Mouse (Mus musculus) kidney, postnatal 25 days (tissue): ENCODE measurements around the gene Kif3b.
A peak's percentile ranks its signal among the peaks of the same experiment; 100 is the strongest.

Experiments used
- DNase-seq, 2 experiments: peaks; one replicate each; pipeline ENCODE4 v3.0.0; 2021; ENCODE audit warnings: mixed read lengths in 2 of 2

The Kif3b gene

DNA sequence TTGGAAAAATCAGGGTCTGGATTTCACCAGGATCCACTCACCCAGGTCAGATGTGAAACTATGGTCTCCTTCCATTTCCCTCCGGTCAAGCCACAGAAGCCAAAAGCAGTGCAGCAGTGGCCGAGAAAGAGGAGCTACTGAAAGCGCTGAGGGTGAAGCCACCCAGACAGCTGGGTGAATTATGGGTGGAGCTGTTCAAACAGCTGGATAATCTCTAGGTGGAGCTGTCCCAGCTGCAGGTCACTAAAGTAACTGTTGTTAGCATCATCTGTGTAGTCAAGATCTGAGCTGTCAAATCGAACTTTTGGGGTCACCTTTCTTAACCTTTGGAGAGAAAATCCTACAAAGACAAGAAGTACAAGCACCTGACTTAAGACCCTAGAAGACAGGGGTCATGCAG is 7.2 kb downstream of the Kif3b start:
- DNase-seq, result no peak

DNA sequence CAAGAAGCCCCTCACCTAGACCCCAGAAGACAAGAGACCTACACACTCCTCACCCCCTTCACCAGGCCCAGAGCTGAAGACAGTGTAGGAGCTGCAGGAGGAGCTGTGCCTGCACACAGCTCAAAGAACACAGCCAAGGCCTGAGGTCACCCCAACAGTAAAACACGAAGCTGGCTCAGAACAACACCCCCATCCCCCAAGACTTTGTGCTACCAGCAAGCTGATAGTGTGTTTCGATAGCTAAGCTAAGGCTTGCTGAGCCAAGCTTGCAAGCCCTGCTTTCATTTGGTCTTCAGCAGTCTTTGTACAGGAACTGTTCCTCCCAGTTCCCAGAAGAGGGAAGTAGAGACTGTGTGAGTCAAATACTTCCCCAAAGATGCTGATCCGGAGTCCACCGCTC is 7.7 kb downstream of the Kif3b start:
- DNase-seq, result no peak

DNA sequence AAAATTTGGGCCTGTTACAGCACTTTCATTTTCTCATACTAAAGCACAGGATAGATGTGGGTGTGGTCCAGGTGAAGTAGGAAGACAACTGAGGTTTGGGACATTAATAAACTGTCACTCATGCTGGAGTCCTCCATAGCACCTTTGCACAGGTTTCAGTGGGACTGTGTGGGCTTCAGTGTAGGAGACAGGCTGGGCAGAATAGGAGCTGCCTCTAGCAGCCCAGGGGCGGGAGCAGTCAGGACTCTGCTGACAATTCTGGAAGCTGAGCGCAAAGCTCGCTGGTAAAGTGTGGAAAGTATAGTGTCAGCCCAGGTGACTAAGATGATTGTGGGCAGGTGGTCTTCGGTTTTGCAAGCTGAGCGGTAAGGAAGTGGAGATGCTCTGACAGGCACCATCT is 9.9 kb downstream of the Kif3b start:
- no peak for DNase-seq

DNA sequence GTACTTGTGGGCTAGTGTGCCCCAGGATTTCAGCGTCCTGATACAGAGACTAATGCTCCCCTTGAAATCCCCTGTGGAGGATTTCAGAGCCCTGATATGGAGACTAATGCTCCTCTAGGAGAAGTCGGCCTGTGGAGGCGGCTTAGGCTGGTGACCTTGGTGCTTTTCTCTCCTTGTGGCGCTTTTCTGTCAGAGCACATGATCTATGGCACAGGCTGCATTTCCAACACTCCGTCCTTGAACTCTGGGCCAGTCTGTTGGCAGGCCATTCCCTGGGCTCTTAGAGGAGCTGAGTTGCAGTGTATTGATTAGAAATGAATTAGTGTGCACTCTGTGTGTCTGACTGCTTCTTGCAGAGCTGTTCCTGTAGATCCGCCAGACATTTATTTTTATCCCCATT is 14.0 kb downstream of the Kif3b start:
- DNase-seq, result peak in 1 of 2 experiments; percentile 55

DNA sequence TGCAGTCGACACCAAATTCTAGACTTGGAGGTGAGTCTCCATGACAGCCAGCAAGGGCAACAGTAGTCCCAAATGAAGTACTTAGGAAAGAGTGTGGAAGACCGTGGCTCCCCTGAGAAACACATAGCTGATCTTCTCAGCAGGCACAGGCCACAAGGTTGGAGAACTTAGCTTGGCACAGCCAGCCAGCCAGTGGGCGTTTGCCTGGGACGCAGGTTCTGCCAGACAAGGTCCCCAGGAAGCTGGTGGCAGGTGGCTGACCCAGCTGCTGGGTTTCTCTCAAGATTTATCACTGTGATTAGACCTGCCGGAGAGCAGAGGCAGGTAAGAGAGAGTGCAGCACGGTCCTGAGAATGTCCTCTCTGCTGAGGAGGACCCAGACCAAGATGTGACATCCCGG is 17.4 kb downstream of the Kif3b start:
- DNase-seq, result no peak

DNA sequence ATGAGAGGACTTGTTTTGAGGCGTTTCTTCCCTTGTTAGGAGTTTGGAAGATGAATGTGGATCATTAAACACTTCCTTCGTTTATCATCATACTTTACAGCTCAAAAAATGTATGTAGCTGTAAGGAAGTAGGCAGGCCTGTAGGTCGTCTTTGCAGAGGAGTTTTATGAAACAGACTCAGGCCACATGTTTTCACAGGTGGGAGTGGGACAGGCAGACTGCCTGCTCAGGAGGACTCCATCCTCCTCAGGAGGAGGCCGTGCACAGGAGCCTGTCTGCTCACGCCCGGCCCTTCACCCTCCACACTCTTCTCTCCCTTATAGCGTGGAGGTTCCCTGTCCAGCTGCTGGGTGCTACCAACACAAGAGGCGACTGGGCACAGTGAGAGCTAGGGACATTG is 17.9 kb downstream of the Kif3b start:
- DNase-seq, result no peak

DNA sequence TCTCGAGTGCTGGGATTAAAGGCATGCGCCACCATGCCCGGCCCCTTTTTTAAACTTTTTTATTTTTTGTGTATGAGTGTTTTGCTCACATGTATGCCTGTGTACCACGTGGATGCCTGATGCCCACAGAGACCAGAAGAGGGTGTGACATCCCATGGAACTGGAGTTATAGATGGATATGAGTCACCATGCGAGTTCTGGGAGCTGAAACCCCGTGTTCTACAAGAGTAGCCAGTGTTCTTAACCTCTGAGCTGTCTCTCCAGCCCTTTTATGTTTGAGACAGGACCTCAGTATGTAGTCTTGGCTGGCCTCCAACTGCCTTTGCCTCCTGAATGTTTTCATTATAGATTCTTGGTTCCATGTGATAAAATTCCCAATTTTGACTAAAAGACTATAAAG is 19.0 kb downstream of the Kif3b start:
- peak in 1 of 2 experiments; percentile 42 for DNase-seq

DNA sequence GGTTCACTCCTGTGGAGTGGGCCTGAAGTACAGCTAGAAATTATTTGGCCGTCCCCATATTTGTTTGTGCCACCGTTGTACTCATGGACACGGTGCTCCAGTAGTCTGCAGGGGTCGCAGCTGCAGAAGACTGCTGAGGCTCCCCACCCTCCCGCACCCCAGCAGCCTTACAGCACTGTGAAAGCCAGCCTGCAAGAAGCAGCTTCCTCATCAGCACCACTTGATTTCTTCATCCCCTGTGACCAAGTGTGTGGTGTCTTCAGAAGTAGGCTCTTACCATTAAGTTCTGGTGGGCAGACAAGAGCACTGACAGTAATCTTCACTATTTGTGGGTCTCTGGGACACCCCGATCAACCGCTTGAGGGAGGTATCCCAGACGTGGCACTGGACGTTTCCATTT is 21.7 kb downstream of the Kif3b start:
- no peak for DNase-seq

DNA sequence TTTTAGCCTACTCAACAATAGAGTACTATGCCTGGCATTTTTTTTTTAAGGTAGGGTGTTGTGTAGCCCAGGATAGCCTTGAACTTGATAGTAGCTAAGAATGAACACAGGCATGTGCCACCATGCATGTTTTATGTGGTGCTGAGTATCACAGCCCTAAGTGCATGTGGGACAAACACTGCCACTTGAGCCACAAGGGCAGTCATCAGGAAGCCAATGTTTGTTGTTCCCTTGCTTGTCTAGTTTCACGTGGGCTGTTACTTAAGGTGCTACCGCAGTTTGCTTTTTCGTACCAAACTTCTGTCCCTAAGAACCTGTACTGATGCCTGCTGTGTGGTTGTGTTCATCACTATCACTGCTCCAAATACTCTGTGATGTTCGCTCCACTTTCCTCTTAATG is 27.2 kb downstream of the Kif3b start:
- no peak for DNase-seq

DNA sequence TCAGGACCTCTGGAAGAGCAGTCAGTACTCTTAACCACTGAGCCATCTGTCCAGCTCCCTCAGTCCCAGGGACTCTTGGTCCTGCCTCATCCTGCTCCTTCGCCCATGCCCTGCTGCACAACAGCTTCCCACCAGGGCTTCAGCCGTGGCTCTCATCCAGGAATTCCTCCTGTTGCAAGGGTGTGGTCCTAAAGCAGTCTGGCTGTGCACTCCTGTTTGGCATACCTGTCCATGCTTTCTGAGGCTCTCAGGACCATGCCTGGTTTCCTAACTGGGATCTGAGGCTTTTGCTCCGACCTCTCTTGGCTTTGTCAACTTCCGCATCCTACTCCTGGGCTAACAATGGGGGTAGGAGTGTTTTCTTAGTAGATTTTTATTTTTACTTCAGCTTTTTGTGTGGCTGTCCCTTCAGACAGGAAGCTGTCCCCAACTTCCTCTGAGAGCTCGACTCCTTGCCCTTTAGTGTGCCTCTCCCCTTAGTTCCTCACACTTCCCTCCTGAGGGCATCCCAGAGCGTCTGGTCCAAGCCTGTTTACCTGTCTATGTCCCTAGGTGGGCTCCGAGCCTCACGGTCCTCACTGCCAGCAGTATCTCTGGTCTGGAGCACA is 27.9 kb downstream of the Kif3b start:
- DNase-seq, result no peak

DNA sequence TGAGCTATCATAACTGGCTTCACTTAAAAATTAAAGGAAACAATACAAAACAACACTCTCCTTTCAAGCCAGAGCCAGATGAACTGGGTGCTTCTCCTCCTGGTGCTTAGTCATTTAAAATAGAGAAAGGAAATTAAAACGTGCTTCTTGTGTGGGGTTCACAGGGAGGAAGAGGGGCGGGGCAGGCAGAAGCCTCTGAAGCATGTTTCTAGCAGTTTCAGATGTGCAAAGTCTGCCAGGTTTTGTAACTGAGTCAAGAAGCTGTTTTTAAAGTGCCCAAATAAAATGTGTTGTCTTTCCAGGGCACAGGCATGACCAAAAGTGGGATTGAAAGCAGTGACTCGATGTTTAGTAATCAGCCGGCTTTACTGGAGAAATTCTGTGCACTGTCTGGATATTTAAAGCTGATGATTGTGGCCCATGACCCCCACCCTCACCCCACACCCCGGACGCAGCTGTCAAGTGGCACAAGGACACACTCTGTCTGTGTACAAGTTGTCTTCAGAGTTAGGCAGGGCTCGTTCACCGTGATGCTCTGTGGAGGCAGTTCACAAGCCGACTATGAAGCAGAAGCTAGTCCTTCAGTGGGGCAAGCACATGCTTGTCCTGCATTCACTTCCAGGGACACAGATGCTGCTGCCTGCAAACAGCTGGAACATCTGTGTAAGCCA is 34.6 kb downstream of the Kif3b start:
- DNase-seq, result no peak

DNA sequence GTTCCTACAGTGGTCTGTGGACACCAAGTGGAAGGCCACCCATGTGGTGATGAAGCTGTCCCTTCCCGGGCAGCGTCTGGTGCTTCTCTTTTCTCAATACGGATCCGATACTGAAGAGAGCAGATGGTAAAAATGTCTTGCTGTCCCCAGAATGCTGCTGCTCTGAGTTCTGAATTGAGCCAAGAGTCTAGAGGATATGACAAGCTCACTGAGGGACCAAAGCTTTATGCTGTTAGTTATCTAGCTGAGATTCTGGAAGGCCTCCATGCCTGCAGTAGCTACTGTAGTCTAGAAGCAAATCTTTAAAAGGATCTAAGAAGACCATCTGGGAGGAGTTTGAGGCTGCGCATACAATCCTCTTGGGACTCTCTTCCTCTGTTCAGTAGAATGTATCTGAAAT is 41.1 kb downstream of the Kif3b start:
- DNase-seq, result no peak

DNA sequence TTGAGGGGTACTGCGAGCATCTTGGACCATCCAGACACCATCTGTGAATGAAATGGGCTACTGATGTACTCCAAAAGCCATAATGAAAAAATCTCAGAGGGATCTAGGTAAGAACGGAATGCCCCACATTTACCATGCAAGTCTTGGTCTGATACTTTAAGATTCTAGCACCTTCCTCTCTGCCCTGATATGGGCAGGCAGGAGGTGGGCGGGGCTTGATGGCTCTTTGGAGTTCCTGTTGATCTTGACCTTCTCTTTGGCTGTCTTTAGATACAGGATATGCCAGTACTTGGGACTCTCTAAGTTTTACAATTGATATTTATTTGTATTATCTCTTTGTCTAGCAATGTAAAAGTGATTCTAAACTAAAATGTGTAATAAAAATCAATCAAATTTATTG is 41.8 kb downstream of the Kif3b start:
- DNase-seq, result peak in 1 of 2 experiments; percentile 37

DNA sequence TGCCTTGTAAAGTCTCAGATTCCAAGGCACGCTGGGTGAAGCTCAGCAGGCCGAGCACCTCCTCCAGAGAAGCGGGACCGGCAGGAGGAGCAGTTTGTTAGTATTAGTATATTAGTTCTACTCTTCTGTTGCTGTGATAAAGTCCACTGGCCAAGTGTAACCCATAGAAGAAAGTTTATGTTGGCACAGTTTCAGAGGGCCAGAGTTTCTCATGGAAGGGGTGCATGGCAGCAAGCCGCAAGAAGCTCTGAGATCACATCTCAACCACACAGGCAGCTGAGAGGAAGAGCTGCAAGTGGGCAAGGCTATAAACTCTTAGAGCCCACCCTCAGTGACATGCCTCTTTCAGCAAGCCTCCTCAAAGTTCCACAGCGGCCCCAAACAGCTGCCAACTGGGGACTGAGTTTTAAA is 42.6 kb downstream of the Kif3b start:
- peak; percentile 48 to 58 for DNase-seq

DNA sequence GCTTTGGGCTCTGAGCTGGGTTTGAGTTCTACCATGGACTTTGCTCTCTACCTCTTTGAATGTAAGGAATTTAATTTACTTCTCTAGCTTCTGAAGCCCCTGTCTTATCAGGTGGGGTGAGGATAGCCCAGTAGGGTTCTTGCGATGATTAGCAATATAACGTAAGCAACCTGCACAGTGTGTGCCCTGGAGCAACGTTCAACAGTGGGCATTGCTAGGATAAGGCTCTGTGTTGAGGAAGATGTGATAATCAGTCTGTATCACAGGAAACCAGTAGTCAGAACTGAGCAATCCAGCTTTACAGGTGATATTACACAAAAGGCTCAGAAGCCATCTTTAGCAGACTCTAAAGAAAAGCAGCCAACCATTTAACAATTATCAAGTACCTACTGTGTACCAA is 43.1 kb downstream of the Kif3b start:
- no peak for DNase-seq

DNA sequence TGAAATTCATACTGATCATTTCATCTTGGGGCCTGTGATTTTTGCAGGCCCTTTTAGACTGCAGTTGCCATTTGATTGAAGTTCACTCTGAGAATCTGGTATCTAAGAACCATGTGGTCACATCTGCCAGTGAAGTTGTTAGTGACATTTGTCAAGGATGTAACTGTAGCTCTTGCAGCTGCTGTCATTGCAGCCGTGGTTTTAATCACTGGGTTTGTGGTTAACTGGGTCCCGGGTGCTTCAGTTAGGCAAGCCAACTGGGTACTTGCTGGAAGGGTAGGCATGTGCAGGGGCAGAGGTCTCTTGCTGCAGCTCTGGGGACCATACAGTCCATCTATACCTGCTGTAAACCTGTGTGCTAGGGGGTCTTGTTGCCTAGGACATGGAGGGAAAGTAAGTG is 44.9 kb downstream of the Kif3b start:
- no peak for DNase-seq

DNA sequence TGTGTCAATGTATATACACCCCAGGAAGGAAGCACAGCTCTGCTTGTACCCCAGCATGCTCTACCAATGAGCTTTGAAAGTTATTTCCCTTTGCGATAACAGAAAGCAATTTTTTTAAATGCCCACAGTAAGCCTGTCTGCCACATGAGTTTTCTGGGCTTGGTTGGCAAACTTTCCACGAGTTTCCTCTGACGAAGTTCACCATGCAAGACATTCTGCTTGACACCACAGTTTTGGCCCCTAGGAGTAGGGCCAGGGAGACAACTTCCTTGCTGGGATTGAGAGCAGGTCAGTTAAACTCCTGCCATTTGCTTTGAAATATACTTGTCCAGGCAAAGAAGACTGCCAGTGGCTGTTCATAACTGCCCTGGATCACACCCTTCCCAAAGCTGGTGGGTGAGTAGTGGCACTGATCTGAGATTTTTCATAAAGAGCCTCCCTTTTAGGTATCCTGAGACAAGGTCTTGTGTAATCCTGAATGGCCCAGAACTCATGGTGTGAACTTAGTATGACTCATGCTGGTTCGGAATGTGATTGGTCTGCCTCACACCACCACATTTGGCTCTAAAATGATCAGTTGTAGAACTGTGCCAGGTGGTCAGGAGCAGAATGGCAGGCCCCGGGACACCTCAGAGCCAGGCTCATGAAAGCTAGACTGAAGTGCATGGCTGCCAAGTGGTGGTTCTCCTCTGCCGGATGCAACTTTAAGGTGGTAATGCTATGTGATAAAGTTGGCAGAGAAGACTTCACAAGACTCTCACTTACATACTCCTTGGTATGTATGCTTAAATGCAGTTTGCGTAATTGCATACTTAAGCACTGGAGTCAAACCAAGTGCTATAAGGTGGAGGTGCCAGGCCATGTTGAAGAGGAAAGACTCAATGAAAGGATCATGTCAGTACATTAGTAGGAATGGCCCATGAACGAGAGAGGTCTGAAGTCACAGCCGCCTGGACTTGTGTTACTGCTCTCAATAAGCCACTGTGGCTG is 47.4 kb downstream of the Kif3b start:
- DNase-seq, result no peak

DNA sequence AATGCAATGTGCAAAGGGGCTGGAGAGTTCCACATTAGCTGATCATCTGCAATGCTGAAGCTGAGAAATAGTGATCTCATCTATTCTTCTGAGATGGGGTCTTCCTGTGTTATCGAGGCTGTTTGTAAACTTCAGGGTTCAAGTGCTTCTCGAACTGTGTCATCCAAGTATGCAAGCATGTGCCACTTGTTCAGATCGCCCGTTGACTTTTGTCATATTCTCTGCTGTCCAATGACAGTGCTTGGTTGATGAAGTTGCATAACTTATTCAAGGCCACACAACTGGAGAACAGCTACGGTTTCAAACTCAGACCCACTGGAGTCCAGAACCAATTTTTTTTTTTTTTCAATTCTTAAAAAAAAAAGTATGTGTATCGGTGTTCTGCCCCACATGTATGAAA is 51.0 kb downstream of the Kif3b start:
- no peak for DNase-seq

DNA sequence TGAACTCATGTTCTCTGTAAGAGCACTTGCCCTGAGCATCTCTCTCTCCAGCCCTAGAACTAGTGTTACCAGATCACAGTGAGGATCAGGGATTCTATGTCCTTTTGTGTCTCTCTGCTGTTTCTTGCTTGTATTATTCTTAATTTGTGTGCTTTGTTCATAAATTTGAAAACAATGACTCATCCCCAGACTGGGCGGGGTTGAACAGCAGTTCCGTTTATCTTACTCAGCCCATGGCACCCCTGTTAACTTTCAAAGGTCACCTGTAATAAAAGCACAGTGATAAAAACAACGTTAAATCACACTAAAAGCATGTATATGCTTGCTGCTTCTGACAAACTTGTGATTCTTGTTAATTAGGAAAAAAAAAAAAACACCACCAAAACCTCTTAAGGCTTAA is 51.4 kb downstream of the Kif3b start:
- DNase-seq, result no peak

DNA sequence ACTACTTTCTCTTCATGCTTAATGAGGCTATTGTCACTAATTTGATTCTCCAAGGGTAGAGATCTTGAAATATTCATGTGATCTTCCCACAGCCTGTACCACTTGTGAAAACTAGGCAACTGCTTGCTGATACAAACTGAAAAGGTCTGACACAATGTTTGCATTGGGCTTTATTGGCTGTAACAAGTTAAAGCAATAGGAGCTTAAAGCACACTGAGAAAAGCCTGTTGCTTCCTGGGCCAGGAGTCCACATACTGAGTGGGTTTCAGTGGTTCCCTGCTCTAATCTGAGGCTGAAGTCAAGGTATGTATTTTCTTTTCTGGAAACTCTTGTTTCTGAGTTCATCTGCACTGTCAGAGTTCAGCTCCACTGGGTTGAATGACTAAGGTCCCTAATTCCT is 52.0 kb downstream of the Kif3b start:
- DNase-seq, result no peak

DNA sequence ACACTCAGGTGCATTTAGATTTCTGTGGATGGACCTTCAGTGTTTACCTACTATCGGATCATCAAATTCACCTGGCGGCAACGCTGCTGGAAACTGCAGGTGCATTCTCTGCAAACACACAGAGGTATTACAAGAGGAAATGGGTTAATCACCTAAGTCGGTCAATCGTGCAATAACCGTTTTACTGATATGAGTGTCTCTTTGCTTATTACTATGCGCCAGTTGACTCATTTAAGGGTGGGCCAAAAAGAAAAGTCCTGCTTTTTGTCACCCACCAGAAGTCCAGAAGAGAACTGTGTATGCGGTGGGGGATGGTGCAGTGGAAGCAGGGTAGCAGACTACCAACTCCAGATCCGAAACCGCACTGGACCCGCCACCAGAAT is 53.8 kb downstream of the Kif3b start:
- peak in 1 of 2 experiments; percentile 6 for DNase-seq

DNA sequence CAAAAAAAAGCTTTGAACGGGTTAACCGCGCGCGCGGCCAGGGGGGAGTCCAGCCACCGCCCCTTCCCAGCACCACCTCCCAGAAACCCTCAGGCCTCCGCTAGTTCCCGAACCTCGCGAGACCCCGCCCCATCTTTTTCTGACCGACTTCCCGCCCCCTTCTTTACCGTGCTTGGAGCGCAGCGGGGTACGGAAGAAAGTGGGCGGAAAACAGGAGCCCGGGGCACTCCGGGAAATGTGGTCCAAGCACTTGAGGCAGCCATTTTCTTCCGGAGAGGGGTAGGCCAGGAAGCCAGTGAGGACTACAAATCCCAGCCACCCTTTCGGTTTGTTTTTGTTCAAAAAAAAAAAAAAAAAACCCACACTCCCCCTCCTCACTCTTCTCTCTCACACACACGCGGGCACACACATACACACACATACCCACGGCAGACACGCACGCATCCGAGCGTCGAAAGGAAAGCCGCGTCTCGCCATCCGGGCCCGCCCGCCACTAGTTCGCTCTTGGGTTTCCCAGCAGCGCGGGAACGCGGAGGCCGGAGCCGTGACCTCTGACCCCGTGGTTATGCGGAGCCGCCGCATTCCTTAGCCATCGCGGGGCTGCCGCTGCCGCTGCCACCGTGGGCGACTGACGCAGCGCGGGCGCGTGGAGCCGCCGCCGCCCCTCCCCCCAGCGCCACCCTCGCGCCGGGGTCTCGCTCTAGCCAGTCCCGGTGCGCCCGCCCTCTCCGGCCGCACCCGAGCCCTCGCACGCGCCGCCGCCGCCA is 54.4 kb downstream of the Kif3b start, which contains the start of gene Asxl1:
Asxl1 (plus strand) TSS at position 376 of the 767 bp plus-strand sequence.
- DNase-seq, result peak; percentile 97 to 99
